Mouse (Mus musculus) testis, adult 2 months (tissue): Measurements from ENCODE around the gene Lrmda. TPM values are rescaled to one million over a fixed set of nuclear protein-coding genes. Genes with fewer than 3 reads are reported as not detected.
A peak's percentile ranks its signal among the peaks of the same experiment; 100 is the strongest.

Experiments used
- H3K27ac ChIP-seq: fragments of 200-500 bp; 2 replicates; pipeline ENCODE4 v1.5.1; 2012; ENCODE audit warnings: low read depth, low read length; ENCODE audit not compliant: control insufficient read depth, insufficient read depth
- H3K27me3 ChIP-seq: fragments of 200-500 bp; 2 replicates; pipeline ENCODE4 v1.6.1; 2012; ENCODE audit warnings: mild to moderate bottlenecking, low read length, moderate library complexity; ENCODE audit not compliant: control insufficient read depth, insufficient read depth
- H3K36me3 ChIP-seq: fragments of 200-500 bp; 2 replicates; pipeline ENCODE4 v1.6.1; 2012; ENCODE audit warnings: mild to moderate bottlenecking, low read length; ENCODE audit not compliant: control insufficient read depth, insufficient read depth
- H3K4me1 ChIP-seq: fragments of 200-500 bp; 2 replicates; pipeline ENCODE4 v1.6.1; 2012; ENCODE audit warnings: low read length; ENCODE audit not compliant: control insufficient read depth, insufficient read depth
- H3K4me3 ChIP-seq: fragments of 200-500 bp; 2 replicates; pipeline ENCODE4 v1.5.1; 2012; ENCODE audit warnings: low read depth, mild to moderate bottlenecking, low read length, moderate library complexity, mixed read lengths; ENCODE audit not compliant: control insufficient read depth
- CTCF ChIP-seq: fragments of 200-500 bp; IDR thresholded peaks from 2 replicates; pipeline ENCODE4 v1.5.1; 2012; ENCODE audit warnings: low read depth, mild to moderate bottlenecking, inconsistent platforms, low read length, moderate library complexity; ENCODE audit not compliant: control insufficient read depth, insufficient read depth, insufficient replicate concordance
- POLR2A ChIP-seq: fragments of 200-500 bp; IDR thresholded peaks from 2 replicates; pipeline ENCODE4 v1.6.1; 2012; ENCODE audit warnings: low read depth, mild to moderate bottlenecking, inconsistent platforms, low read length, moderate library complexity; ENCODE audit not compliant: control insufficient read depth
- polyA plus RNA-seq: library from polyadenylated mRNA; depleted of rRNA; stranded (reverse); fragments of >200 nt; gene quantifications from 2 replicates; pipeline ENCODE4 v1.2.3, GENCODE M21; 2012

Lrmda gene
- polyA plus RNA-seq, 1 experiment, result 2.1 TPM

- Histone ChIP-seq H3K36me3 (no peaks in the 10 kb centered on the region), H3K4me1 (no peaks in the 10 kb centered on the region; the same call in 1 of the 2 replicates), H3K4me3 (no peak overlapping the region), H3K27ac (no peak overlapping the region), H3K27me3 (no peaks in the 10 kb centered on the region)
- TF ChIP-seq POLR2A (no peak), CTCF (no peak)
Measured at GRCm38 (mm10) chr14:22810531-22810930, 791.0 kb downstream of the Lrmda start.

- Histone ChIP-seq H3K27ac (no peak overlapping the region), H3K4me1 (no peaks in the 10 kb centered on the region; the same call in 1 of the 2 replicates), H3K36me3 (no peaks in the 10 kb centered on the region), H3K27me3 (no peaks in the 10 kb centered on the region), H3K4me3 (no peak overlapping the region)
- no peak for TF ChIP-seq POLR2A
- TF ChIP-seq CTCF, result no peak
Measured at GRCm38 (mm10) chr14:22812824-22813223, 793.3 kb downstream of the Lrmda start.

GRCm38 (mm10) chr14:22813389-22813788 is 793.9 kb downstream of the Lrmda start:
- Histone ChIP-seq H3K36me3 (no peaks in the 10 kb centered on the region), H3K27me3 (no peaks in the 10 kb centered on the region), H3K27ac (no peak overlapping the region), H3K4me1 (no peaks in the 10 kb centered on the region; the same call in 1 of the 2 replicates), H3K4me3 (no peak overlapping the region)
- no peak for TF ChIP-seq POLR2A
- no peak for TF ChIP-seq CTCF

GRCm38 (mm10) chr14:22814811-22815345 is 795.4 kb downstream of the Lrmda start:
- Histone ChIP-seq H3K27ac (no peak overlapping the region), H3K36me3 (no peaks in the 10 kb centered on the region), H3K4me1 (no peaks in the 10 kb centered on the region; the same call in 1 of the 2 replicates), H3K4me3 (no peak overlapping the region), H3K27me3 (no peaks in the 10 kb centered on the region)
- TF ChIP-seq CTCF (no peak), POLR2A (no peak)

- Histone ChIP-seq H3K27me3 (no peaks in the 10 kb centered on the region), H3K27ac (no peak overlapping the region), H3K4me3 (no peak overlapping the region), H3K4me1 (no peaks in the 10 kb centered on the region), H3K36me3 (no peaks in the 10 kb centered on the region)
- TF ChIP-seq POLR2A (no peak), CTCF (peak; percentile 42; the same call in 1 of the 2 replicates)
Measured at GRCm38 (mm10) chr14:22817346-22818201, 798.1 kb downstream of the Lrmda start.

- Histone ChIP-seq H3K27ac (no peak overlapping the region), H3K4me3 (no peak overlapping the region), H3K4me1 (no peaks in the 10 kb centered on the region), H3K27me3 (no peaks in the 10 kb centered on the region), H3K36me3 (no peaks in the 10 kb centered on the region)
- TF ChIP-seq POLR2A (no peak), CTCF (no peak)
Measured at GRCm38 (mm10) chr14:22818202-22818530, 798.7 kb downstream of the Lrmda start.

- Histone ChIP-seq H3K27me3 (no peaks in the 10 kb centered on the region), H3K27ac (no peak overlapping the region), H3K36me3 (no peaks in the 10 kb centered on the region), H3K4me3 (no peak overlapping the region), H3K4me1 (no peaks in the 10 kb centered on the region)
- TF ChIP-seq POLR2A, result no peak
- no peak for TF ChIP-seq CTCF
Measured at GRCm38 (mm10) chr14:22822942-22823341, 803.4 kb downstream of the Lrmda start.

- no peak overlapping the region for H3K27ac ChIP-seq
- H3K27me3 ChIP-seq, result no peaks in the 10 kb centered on the region
- H3K36me3 ChIP-seq, result no peaks in the 10 kb centered on the region
- no peak overlapping the region for H3K4me3 ChIP-seq
- TF ChIP-seq POLR2A, result no peak
- no peak for TF ChIP-seq CTCF
- H3K4me1 ChIP-seq, result no peaks in the 10 kb centered on the region
Measured at GRCm38 (mm10) chr14:22826825-22827224, 807.3 kb downstream of the Lrmda start.
